Mouse (Mus musculus): ENCODE measurements around the gene Zfp106. TPM values are rescaled to one million over a fixed set of nuclear protein-coding genes. Genes with fewer than 3 reads are reported as not detected.
"Not testable (repeated sequence)": the region's sequence is repeated elsewhere in the genome, so short reads cannot be mapped to it uniquely, and the experiment has no call there.

Gene Zfp106
- 100 to 1,000 TPM; 507 to 640 TPM for total RNA-seq (2021)
- long read RNA-seq, experiment 1, full-length matches to known transcripts, result 1 of 644 reads
- long read RNA-seq, experiment 1, partial matches to known transcripts, result 22 of 644 reads
- long read RNA-seq, experiment 1, other reads (novel, unspliced or antisense), result 621 of 644 reads
- long read RNA-seq, experiment 2, full-length matches to known transcripts, result 1 of 759 reads
- long read RNA-seq, experiment 2, partial matches to known transcripts, result 76 of 759 reads
- long read RNA-seq, experiment 2, other reads (novel, unspliced or antisense), result 682 of 759 reads

- intact Hi-C loops (cut with DNase I), result no loop called here
- peak; percentile 75 to 80 for DNase-seq
These were observed at the start of gene Zfp106 for GRCm38 (mm10) chr2:120563235-120563990. Gene Zfp106 (minus strand): TSS chr2:120563843.

DNA sequence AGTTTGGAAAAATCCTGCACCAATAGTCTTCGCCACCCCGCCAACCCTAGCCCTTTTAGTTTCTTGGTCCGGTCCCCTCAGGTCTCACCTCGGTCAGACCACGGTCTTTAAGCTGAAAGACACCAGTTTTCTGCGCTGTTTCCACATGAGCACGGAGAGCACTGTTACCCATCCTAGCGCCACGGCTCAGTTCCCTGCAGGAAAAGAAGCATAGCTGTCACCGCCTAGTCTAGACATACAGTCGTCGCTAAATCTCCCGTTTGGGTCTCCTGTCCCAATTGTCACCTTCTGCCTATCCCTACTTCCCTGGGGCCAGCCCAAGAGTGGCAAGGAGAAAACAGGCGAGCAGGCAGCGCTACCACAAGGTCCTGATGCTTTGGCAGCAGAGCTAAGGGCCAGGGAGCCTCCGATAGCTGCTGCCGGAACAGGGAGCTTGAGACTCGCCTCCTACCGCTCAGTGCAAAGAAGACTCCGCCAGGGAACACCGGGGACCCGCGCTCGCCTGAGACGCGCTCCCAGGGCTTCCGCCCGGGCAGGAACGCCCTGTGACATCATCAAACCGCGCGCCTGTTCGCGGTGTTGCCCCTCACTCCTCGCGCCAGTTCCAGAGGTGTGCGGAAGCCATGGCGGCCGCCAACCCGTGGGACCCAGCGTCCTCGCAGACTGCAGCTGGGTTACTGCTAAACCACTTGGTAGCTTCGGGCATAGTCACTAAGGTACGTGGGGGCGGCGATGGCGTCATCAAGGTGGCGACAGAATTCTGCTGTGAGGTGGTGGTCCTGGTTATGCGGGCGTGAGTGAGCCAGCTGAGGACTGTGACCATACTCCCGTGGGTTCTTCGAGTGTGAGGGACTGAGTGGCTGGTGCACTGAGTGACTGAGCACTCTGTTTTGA, 45.4 kb upstream of the Zfp106 start, which contains the start of the genes Haus2 and Lrrc57:
TSS of gene Haus2 (plus strand) at position 554 of the 894 bp plus-strand sequence.
TSS of gene Lrrc57 (minus strand) at position 691 of the 894 bp plus-strand sequence.
- intact Hi-C loops (cut with DNase I), result loop anchor here (5.0 kb wide), 2 partner anchors 77 to 132 kb away; no protein-coding TSS in a partner anchor
- DNase-seq, result peak; percentile 83 to 89

- intact Hi-C loops (cut with DNase I), result loop anchor here (5.0 kb wide), 2 partner anchors 74 to 129 kb away; no protein-coding TSS in a partner anchor
- no peak for DNase-seq
These were observed 42.5 kb upstream of the Zfp106 start for GRCm38 (mm10) chr2:120606021-120606690.

DNA sequence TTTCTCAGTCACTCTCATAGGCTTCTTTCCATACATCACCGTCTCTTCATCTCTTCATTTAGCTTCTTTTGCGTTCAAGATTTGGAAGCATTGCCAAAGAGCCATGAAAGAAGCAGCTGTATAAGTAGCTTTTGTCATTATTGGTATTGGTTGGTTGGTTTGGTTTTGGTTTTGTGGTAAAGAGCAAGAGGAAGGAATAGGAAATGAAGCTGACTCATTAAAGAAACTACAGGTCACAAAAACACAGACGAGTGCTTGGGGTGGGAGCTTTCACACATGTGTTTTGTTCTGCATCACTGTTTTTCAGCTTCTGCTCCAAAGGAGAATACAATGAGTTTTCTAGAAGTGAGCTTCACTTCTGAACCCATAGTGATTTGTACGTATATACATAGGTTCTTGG, 35.9 kb upstream of the Zfp106 start:
- intact Hi-C loops (cut with DNase I), result no loop called here
- no peak for DNase-seq

DNA sequence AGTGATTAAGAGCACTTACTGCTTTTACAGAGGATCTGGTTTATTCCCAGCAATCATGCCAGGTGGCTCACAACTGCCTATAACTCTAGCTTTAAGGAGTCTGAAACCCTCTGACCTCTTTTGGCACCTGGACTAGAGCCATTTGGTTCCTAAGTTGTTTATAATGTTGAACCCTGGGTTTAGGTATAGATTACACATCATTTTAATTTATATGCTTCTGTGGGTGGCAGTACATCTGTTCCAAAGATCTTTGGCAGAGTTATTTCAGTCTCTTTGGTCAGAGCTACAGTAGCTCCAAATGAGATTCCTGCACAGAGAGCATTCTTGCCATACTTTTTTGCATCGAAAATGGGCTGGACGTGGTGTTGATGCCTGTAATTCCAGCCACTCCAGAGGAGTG, 34.1 kb upstream of the Zfp106 start:
- no peak for DNase-seq
- intact Hi-C loops (cut with DNase I), result no loop called here

GRCm38 (mm10) chr2:120592227-120592626, 28.6 kb upstream of the Zfp106 start:
- intact Hi-C loops (cut with DNase I), result no loop called here
- no peak for DNase-seq

DNA sequence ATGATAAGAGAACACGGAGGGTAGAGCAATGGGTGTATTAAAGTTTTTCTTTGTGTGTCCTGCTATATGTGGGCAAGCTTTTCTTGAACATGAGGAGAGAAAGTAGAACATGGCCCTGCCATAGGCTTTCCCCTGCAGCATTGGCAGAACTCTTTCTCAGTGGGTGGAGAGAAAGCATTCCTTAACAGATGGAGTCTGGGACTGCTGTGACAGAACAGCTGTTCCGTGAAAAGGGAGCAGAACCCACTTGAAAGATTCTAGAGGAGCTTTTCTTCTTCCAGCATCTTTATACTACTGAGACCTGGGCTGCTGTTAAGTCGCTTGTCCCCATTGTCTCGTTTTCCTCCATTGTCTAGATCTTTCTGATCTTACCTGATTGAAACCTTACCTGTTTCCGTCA, 26.1 kb upstream of the Zfp106 start:
- intact Hi-C loops (cut with DNase I), result no loop called here
- no peak for DNase-seq

- intact Hi-C loops (cut with DNase I), result no loop called here
- DNase-seq, result no peak
These were observed 14.6 kb upstream of the Zfp106 start for GRCm38 (mm10) chr2:120578286-120578685.

DNA sequence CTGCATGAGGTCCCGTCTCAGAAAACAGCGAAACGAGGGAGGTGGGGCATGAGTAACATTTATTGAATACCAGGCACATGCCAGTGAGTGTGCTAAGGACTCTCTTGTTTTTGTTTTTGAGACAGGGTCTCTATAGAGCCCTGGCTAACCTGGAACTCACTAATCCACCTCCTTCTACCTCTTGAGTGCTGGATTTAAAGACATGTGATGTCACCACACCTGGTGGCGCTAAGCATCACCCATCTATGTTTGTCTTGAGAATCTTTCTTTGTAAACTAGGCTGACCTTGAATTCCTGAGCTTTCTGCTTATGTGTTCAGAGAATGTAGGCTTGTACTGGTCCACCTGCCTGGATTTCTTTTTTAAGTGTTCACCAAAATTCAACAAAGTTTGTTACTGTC, 14.2 kb upstream of the Zfp106 start:
- no peak for DNase-seq
- intact Hi-C loops (cut with DNase I), result no loop called here

DNA sequence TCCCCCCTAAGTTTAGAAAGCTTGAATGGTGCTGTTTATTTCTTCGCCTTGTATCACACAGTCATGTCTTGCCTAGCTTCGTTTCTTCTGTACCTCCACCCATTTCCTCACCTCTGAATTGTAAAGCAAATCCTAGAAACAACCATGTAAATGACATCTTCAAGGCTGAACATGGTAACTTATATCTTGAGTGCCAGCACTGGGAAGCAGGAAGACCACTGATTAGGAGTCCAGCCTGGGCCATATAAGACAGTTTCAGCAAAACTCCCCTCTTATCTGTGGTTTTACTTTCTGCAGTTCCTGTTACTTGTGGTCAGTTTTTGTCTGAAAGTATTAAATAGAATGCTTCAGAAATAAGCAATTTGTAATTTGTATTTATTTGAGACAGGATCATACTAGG, 12.3 kb upstream of the Zfp106 start:
- intact Hi-C loops (cut with DNase I), result no loop called here
- no peak for DNase-seq

DNA sequence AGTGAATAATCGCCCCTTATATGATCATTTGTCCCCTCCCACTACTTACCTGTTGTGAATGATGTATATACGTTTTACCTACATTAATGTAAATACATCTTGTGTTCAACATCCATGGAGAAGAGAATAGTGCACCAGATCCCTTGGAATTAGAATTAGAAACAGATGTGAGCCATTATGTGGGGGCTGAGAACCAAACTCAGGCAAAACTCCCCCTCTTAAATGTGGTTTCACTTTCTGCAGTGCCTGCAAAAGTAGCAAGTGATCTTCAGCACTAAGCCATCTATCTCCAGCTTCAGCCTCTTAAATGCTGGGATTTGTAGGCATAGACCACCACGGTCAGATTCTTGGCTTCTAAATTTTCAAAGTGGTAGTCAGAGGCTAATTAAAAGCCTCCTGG, 11.5 kb upstream of the Zfp106 start:
- no peak for DNase-seq
- intact Hi-C loops (cut with DNase I), result no loop called here

- intact Hi-C loops (cut with DNase I); DNase-seq: not testable (repeated sequence)
These were observed 8.5 kb upstream of the Zfp106 start for GRCm38 (mm10) chr2:120572161-120572560.

- intact Hi-C loops (cut with DNase I), result no loop called here
- DNase-seq, result no peak
These were observed 7.4 kb upstream of the Zfp106 start for GRCm38 (mm10) chr2:120571081-120571480.

- intact Hi-C loops (cut with DNase I), result no loop called here
- no peak for DNase-seq
These were observed 4.2 kb upstream of the Zfp106 start for GRCm38 (mm10) chr2:120567798-120568320.

DNA sequence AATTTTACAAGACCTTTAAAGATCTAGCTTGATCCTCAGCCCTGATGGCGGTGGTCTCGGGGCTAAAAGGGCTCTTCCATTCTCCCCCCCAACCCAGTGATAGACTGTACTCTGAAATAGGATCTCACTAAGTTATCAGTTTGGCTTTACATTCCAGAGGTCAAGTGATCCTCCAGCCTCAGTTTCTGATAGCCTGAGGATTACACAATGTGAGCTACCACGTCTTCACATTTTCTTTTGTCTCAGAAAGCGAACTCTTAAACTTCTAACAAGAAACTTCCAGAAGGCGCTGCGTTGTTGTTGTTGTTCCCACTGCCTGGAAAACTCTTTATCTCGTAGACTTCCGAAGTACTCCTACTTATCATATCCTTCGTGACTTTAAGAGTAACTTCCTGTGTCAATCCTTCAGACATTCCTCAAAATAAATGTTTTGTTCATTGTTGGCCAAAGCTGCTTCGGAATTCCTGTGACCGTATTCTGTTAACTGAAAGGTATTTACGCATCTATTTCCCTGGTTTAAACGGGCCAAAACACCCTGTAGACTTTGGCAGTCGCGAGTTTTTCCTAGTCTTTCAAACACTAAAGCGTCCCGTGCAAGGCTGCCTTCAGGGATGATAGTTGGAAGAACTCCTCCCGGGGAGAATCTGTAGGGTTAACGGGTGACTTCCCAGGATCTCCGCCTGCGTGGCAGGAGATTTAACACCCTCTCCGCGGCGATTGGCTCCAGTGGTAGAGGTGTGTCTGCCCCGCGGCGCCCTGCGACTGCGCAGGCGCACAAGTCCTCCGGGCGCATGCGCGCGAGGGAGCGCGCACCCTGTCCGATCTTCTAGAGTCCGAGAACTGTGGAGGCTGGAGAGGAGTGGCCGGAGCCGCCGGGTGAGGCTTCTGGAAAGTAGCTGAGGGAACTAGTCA, 3.5 kb upstream of the Zfp106 start, which contains the start of gene Snap23:
TSS of gene Snap23 (plus strand) at position 786 of the 912 bp plus-strand sequence.
- peak; percentile 92 to 95 for DNase-seq
- intact Hi-C loops (cut with DNase I), result no loop called here

DNA sequence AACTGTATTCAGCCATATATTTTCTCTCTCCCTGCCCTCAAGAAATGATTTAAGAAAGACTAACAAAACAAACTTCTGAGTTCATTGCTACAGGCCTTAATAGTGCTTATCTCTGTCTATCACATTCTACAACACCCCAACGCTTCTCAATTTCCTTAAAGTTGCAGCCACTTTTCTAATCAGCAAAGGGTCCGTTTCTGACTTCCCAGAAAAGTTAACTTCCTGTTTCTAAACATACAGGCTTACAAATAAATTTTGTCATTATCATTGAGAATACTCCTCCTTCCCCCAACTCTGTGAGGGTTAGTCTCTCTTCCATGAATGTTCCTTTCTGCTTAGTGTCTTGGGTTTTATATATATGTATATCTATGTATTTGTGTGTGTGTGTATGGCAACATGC, 1.7 kb upstream of the Zfp106 start:
- intact Hi-C loops (cut with DNase I), result no loop called here
- DNase-seq, result no peak

- intact Hi-C loops (cut with DNase I); DNase-seq: not testable (repeated sequence)
These were observed 1.0 kb upstream of the Zfp106 start for GRCm38 (mm10) chr2:120564548-120565188.

- no peak for DNase-seq
- intact Hi-C loops (cut with DNase I), result no loop called here
These were observed 796 bp downstream of the Zfp106 start for GRCm38 (mm10) chr2:120562859-120563234.

Data from gastrocnemius, postnatal 36 days (tissue).